Mouse (Mus musculus): ENCODE results near the gene Commd7. TPM values are rescaled to one million over a fixed set of nuclear protein-coding genes. Genes with fewer than 3 reads are reported as not detected.

The Commd7 gene
- polyA plus RNA-seq, 2 experiments from 2014 or later: 109 to 128 TPM

DNA sequence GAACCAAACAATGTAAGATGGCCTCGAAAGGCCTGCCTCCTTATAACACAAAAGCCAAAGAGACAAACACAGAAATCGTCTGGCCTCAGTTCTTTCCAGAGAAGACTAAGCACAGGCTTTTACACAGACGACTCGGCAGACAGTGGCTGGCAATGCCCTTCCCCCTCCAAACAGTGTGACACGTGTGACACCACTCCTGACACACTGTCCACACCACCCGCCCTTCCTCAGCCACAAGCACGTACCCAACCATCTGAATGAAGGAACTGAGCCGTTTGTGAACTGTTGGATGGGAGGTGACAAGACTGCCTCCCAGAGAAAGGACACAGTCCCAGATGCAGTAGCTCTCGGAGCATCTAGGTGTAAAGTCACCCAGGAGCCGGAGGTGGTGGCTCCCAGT, 13.7 kb downstream of the Commd7 start:
- ATAC-seq: no peak

DNA sequence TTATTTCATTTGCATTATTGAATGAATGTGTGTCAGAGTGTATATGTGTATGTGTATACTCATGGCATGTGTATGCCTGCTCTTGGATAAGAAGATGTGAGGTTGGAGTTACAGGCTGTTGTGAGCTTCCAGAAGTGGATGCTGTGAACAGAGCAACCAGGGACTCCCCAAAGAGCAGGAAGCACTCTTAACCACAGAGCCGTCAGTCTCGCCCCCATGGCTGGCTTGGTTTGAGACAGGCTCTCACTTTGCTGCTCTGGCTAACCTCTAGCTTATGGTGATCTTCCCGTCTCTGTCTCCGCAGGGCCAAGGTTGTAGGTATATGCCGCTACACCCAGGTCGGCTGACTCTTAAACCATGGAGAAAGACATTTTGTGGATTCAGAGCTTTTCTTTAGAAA, 14.1 kb downstream of the Commd7 start:
- ATAC-seq: no peak

DNA sequence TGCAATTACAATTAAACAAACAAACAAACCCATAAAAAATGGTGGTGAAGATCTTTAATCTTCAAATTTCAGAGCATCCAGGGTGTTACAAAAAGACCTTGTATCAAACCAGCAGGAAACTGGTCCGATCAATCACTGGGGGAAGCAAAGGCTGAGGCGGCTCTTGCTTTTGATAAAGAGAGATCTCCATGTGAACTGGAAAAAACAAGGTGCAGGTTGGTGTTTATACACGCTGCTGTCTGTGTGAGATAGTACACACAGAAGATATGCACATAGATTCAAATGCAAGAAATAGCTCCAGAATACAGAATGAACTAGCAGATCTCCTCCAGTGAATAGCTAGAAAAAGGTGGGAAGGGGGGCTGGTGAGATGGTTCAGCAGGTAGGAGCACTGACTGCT, 15.7 kb downstream of the Commd7 start:
- ATAC-seq: no peak

DNA sequence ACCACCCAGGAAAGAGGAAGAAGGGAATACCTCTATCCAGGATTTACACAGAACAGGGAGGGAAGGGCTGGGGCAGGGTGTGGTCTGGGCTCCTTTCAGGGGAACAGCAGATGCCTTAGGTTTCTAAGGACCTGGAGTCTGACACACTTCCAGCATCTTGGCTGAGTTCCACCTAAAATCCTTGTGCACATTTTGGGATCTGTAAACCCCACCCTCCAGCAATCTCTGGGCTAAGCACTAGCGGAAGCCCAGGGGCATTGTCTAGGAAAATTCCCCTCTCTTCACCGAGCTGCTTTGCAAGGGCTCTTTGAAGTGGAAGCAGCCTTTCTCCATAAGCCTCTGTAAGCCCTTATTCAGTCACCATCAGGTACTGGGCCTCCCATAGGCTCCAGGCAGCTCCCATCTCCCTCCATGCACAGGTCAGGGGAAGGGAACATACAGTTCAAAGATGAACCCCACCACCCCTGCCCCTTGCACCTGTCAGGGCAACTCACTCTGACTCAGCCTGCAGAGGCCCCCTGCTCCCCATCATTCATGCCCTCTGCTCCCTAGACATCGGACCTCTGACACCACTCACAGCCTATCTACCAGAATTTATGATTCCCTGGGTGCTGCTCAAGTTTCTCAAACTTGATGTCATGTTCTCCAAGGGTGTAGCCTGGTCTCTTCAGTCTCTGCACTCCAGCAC, 19.8 kb downstream of the Commd7 start:
- ATAC-seq: no peak

DNA sequence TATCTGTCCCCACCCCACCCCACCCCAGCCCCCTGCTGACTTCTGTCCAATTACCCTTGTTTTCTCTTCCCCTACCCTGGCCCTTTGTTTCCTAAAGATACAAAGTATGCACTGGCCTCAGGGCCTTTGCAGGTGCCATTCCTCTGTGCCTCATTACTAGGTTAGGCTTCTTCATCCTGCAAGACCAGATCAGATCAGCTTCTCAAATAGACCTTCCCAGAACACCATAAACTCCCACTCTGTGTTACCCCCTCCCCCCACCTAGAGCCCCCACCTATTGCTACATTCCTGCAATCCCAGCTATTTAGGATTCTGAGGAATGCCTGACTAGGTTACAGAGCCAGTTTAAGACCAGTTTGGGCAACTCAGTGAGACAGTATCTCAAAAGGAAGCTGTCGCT, 20.8 kb downstream of the Commd7 start:
- no peak for ATAC-seq

DNA sequence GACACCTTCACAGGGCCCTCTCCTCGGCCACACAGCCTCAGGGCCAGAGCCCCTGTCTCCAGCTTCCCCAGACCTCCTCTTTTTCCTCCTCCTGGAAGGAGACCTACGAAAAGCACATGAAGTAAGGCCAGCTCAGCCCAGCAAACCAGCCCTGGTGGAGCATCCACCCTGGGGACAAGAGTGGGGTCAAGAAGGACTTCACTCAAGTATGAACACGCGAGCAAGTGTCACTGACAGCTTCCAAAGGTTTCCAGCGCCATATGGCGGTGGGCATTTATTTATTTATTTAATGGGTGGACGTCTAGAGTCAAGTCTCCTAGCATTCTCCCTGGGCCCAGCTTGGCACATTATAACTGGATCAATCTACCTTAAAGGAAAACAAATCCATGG, 21.3 kb downstream of the Commd7 start:
- no peak for ATAC-seq

DNA sequence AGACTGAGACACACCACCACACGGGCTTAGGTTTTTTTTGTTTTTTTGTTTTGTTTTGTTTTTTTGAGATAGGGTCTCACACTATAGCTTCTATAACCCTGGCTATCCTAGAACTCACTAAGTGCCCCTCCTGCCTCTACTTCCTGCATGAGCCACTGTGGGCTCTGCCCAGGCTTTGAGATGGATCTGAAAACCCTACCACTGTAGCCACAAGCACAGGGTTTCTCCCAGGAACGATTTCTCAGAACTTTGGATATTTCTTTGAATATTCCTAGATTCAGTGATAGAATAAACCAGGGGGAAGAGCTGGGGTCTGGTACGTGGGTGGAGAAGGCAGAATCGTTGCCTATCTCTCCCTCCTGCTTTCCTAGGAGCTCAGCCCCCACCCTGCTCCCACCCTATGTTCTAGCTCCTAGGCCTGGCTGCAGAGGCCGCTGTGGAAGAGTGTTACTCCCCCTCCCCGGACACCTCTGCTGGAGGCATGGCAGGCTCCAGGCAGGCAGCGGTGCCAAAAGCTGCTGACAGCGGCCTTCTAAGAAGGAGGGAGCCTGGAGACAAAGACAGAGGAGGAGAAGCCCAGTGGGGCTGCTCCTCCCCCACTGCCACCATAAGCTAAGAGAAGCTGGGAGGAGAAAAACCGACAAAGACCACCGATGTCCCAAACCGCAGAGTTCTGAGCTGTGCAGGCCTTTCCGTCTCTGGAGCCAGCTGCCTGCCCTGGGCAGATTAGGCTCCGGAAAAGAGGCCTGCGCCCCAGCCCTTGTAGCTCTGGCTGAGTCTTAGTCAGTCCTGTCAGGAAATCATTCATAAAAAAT, 21.9 kb downstream of the Commd7 start:
- no peak for ATAC-seq

DNA sequence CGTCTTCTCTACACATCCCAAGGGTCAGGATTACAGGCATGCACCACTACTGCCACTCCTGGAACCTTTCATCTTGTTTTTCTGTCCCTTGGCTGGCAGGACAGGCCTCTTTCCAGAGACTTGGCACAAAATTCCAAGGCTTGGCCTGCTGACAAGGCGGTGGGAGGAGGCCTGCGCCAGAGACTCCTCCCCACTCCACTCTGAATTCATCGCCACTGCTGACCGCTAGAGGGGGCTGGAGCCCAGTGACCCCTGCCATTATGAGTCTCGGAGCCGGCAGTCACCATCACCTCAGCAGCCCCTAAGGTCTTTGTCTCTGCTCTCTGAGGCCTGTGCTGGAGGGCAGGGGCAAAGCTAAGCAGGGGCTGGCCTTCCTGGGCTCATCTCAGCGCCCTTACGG, 23.0 kb downstream of the Commd7 start:
- peak; percentile 78 for ATAC-seq

DNA sequence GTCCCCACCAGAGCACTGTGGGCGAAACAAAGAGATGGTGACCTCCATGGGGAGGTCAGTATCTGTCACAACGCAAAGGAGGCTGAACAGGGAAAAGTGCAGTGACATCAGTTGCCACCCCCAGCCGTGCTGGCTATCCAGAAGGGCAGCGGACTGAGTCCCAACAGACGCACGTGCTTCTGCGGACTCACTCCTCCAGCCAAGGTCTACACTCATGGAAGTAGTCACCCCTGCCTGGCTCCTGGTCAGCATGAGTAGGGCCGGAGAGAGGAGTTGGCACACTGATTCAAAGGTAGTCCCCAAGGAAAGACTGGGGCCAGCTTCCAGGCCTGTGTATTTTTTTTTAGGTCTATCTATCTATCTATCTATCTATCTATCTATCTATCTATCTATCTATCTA, 23.5 kb downstream of the Commd7 start:
- ATAC-seq: no peak

DNA sequence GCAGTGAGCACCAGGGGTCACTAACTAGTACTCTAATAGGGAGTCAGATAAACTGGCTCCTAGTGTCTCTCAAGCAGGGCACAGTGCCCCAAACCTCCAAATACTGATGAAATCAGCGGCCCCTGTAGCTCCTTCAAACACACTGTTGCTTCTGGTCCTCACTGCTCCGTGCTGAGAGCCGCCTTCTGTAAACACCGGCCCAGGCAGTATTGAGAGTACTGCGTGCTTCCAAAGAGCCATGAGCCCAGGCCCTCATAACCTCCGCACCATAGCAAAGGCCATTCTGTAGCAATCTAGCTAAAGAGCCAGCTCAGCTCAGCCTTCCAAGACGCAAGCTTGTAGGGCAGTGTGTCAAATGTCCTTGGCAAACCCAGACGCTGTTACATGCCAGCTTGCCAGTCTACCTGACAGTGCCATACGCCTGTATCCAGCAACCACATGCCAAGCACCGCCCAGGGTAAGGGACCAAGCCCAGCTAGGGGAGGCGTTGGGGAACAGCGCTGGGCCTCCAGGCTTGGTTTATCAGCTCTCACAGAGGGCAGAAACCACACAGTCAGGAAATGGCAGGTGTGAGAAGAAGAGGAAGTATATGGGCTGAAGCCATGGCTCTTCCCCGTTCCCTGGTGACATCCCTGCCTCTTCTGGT, 24.6 kb downstream of the Commd7 start:
- no peak for ATAC-seq

DNA sequence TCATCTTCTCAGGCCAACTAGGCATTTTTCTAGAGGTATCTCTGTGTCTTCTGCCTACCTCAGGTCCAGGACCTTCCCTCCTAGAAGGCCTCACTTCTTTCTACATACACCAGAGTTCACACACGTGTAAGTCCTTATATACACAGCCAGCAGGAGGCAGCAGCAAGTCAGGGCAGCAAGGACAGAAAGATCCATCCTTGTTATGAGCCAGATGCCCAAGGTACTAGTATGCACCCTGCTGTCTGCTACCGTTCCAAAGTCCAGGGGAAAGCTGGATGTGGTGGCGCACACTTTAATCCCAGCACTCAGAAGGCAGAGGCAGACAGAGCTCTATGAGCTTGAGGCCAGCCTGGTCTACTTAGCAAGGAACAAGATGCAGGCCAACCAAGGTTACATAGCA, 26.2 kb downstream of the Commd7 start:
- no peak for ATAC-seq

DNA sequence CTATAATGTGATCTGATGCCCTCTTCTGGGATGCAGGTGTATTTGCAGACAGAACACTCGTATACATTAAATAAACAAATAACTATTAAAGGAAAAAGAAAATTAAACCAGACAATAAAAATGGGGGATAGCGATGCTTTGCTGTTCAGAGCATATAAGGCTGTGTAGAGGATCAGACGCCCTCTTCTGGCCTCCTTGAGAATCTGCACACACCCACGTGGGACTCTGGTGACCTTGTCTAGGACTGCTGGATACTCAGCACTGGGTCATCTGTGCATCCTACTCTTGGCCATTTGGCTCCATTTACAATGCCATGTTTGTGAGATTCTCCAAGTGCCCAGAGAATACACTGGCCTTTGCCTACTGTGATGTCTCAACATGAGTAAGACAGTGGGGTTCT, 28.9 kb downstream of the Commd7 start:
- no peak for ATAC-seq

DNA sequence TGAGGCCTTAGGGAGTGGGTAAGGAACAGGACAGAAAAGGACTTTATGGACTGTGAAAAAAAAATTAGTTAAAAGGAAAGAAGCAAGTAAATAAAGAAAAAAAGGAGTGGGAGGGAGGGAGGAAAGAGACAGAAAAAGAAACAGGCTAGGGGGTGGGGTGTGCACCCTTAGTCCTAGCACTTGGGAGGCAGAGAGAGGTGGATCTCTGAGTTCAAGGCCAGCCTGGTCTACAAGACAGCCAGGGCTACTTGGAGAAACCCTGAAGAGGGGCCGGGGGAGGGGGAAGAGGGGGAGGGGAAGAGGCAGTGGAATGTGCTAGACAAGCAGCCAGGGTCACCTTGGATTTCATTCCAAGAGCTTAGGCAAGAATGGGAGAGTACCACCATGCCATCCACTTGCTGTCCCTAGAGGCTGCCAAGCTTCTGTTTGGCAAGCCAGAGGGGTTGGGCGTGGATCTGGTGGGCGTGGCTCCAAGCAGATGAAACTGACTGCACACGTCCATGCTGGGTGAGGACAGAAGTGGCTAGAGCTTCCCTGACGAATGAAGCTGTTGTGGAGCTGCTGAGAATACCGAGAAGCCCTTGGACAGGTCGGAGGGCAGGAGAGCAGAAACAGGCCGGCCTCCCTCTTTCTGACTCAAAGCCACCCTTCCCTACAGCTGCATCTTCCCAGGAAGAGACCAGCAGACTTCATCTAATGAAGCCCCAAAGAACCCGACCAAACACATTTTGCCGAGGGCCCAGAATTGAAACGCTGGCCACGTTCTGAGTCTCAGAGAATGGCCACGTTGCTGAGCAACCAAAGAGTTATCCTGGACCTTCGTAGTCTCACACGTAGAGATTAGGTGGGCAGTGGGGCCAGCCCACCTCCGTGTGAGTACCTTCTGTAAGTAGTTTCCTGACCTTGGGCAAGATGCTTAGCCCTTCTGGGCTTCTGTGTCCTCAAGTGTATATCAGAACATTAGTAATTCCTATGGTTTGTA, 31.6 kb downstream of the Commd7 start:
- no peak for ATAC-seq

DNA sequence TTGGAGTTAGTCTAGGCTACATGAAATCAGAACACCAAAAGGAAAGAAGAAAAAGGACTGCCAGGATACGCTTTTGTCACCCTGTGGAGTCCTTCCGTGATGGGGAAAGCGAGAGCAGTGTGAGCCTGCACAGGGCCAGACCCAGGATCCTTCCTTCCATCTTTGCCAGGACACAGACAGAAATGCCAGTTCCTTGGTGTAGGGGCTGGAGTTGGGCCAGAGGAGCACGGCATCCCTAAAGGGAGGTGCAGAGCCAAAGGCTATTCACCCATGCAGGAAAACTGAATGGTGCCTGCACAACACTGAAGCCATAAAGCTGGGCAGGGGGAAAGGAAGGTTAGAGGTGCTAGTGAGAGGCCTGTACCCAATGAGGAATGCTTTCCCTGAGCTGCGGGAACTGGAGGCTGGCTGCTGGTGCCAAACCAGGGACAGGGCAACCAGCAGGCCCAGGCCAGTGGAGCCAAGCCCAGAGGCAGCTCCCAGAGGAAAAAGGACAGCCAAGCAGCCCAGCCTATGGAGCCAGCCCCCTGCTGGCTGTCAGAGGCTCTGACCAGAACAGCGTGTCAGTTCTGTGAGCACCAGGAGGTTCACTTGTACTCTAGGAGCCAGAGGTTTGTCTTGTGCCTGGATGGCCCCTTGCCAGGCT, 32.4 kb downstream of the Commd7 start:
- no peak for ATAC-seq

DNA sequence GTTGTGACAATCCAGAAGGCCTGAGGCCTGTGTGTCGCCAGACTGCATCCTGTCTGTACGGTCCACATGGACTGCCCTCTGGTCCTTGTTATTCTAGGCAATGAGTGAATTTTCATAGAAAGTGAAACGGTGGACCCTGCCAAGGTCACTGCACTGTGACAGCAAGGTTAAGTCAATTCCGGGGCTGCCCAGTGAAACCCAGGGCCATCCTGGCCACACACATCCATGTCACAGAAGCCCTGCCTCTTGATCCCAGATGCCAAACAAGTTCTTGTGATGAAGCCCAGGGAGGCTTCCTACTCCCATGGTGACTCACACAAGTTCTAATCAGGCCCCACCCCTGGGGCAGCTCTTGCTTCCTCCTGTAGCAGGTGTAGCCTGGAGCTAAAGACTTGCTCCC, 35.0 kb downstream of the Commd7 start:
- ATAC-seq: no peak

DNA sequence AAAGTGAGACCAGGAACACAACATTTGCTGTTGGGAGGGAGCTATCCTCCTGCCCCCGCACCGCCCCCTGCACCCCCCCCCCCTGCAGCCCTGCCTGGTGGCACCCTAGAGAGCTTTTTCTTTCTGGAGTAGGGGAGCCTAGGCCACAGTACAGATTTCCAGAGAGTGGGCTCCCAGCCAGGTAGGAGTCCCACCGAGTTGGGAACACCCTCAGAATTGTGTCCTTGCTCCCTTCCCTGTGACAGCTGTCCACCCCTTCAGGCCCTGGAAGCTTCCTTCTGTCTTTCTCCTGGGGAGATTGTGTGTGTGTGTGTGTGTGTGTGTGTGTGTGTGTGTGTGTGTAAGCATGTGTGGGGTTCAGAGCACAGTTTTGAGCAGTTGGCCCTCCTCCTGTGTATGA, 35.6 kb downstream of the Commd7 start:
- ATAC-seq: no peak

DNA sequence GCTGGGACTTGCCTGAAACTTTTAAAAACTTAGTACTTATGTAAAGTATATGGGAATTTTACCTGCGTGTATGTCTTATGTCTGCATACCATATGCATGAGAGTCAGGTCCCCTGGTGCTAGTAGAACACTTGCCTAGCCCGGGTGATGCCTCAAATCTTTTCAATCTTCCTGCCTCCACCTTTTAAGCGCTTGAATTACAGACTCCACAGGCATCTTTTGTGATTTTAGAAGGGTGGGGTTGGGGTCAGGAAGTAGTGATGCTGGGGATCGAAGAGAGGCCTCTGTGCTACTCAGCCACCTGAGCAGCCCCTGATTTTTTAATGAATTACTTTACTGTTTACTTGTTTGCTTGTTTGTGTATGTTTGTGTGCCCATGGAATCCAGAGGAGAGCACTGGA, 37.6 kb downstream of the Commd7 start:
- ATAC-seq: no peak

DNA sequence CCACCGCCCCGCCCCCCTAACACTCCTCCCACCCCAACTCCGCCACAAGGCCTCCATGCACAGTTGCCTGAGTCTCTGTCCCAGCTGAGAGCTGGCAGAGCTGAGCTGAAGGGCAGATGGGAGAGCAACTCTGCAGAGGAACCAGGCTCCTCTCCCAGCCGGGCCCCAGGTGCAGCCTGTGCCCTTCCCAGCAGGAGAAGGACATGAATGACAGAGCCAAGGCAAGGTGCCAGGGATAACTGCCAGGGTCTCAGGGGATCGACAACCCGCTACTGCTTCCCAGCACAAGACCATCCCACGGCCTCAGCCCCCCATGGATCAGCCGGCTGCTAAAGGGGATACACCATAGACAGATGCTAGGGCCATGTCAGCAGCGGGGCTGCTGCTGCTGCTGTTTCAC, 39.4 kb downstream of the Commd7 start:
- ATAC-seq: no peak

DNA sequence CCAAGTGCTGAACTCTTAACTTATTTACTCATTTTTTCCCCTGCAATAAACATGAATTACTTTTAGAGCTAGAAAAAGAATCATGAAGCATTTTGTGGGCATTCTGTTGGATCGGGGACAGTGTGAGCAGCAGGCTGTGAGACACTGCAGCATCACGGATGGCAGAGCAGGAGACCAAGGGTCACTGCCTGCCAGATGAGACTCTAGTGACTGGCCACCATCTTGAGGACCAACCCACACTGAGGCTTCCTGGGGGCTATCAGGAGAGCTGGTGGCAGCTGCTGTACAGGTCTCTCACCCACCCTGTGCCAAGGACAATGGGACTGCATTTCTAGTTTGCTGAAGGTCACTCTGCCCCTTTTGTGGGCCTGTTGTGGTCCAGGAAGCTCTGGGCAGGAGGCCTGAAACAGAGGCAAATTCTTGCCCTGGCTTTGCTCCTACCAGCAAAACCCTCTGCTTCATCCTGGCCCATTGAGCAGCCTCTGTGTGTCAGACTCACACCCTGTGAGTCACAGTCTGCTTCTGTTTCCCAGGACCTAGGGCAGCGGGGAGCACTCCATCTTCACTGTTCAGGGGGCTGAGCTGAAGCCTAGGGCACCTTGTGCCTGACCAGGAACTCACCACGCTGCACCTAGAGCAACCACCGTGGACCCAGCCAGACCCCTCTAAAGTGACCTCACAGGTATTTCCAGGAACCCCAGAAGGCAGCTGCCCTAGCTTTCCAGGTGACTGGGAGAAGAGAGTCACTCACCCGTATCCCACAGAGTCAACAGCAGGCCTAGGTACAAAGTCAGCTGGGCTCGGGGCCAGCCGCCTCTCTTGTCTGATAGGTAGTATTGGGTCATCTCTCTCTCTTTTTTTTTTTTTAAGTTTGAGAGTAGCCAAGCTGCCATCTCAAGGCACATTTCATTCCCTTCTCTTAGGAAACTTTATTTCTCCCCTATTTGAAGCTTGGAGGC, 40.2 kb downstream of the Commd7 start:
- no peak for ATAC-seq

DNA sequence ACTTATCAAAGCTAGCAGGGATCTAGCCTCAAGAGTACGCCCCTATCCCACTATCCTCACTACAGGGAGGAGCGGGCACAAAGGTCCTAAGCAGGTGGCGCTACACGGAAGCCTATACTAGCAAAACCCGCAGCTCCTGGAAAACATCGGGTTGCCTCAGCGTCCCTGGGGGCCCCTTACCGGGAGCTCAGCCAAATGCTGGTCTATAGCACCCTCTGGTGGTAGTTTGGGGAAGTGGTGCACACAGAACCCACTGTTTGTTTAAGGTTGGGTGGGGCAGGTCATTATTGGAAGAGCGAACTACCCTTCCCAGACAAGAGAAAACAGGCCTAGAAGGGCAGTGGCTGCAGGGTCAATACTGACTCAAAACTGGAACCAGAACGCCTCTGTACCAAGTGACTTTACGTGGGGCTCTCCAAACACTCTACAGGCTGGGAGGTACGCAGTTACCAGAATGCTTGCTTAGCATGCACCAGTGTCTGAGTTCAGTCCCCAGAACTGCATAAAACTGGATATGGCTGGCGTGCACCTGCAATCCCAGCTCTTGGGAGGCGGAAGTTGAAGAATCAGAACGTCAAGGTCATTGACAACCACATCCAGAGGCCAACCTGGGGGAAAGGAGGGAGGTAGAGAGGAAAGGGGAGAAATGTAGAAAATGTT, 45.9 kb downstream of the Commd7 start:
- ATAC-seq: peak; percentile 36
